Mouse (Mus musculus) brain, embryonic 14.5 days (tissue): ENCODE measurements around the gene Arid5b.

ENCODE experiments used
- CTCF ChIP-seq: fragments of 200-500 bp; IDR thresholded peaks from 2 replicates; pipeline ENCODE4 v1.5.1; 2012; ENCODE audit warnings: inconsistent platforms, mild to moderate bottlenecking, moderate library complexity, borderline replicate concordance; ENCODE audit not compliant: insufficient read depth, insufficient read length; ENCODE audit errors: extremely low read depth
- POLR2A ChIP-seq: fragments of 200-500 bp; IDR thresholded peaks from 2 replicates; pipeline ENCODE4 v1.6.1; 2012; ENCODE audit warnings: mild to moderate bottlenecking, inconsistent platforms, borderline replicate concordance; ENCODE audit not compliant: poor library complexity, insufficient read depth, insufficient read length, severe bottlenecking; ENCODE audit errors: extremely low read depth

DNA sequence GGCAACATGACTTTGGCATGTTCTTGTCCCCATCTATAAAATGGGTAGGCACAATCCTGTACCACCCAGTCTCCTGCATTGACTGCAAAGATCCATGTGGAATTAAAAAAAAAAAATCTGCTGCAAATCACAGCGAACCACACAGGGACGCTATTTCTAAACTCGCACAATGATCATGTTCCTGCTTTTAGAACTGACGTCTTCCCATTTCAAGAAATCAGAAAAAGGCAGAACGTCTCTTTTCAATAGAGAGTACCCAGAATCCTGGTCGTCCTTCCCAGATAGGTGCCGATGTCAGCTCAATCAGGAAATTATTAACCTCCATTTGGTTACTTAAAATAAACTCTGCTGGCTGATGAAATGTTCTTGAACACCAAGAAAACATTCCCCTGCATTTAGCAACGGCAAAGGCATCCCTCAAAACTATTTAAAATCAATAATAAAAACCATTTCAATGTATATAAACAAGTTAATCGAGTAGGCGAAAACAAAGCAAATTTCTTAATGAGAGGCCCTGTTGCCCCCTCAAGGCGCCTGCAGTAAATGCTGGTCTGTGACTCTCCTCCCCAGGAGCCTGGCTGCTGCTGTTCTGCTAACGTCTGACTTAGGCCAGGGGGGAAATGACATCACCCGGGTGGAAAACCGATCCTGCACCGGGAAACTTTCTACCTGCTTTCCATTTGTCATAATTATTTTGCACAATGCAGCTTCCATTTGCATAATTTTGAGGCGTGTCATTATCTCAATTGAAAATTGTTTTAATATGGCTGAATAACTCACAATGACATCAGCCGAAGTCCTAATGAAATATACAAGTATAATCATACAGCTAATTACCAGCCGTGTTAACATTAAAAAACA, 3.4 kb downstream of the Arid5b start:
- TF ChIP-seq CTCF (no peak), POLR2A (no peak)
